Mouse (Mus musculus) forebrain, embryonic 10.5 days (tissue): Measurements from ENCODE around the gene Zbtb16. TPM values are rescaled to one million over a fixed set of nuclear protein-coding genes. Genes with fewer than 3 reads are reported as not detected.

Experiments used
- DNase-seq: peaks from one replicate; pipeline ENCODE4 v3.0.0-alpha.2; 2017; ENCODE audit warnings: low spot score; ENCODE audit errors: extremely low spot score
- H3K27ac ChIP-seq: fragments of 300-500 bp; sonication (generic); 2 replicates; pipeline ENCODE4 v1.5.1; 2016; ENCODE audit warnings: mild to moderate bottlenecking
- H3K27me3 ChIP-seq: fragments of 300-500 bp; sonication (generic); 2 replicates; pipeline ENCODE4 v1.6.1; 2016; ENCODE audit warnings: mild to moderate bottlenecking; ENCODE audit not compliant: poor library complexity, severe bottlenecking
- H3K36me3 ChIP-seq: fragments of 300-500 bp; sonication (generic); replicated peaks from 2 replicates; pipeline ENCODE4 v1.6.1; 2016; ENCODE audit warnings: mild to moderate bottlenecking, moderate library complexity
- H3K4me1 ChIP-seq: fragments of 300-500 bp; sonication (generic); 2 replicates; pipeline ENCODE4 v1.6.1; 2016
- H3K4me3 ChIP-seq: fragments of 300-500 bp; sonication (generic); 2 replicates; pipeline ENCODE4 v1.5.1; 2016; ENCODE audit warnings: mild to moderate bottlenecking, moderate library complexity
- H3K9me3 ChIP-seq: fragments of 300-500 bp; sonication (generic); 2 replicates; pipeline ENCODE4 v1.6.1; 2016; ENCODE audit warnings: mild to moderate bottlenecking, moderate library complexity
- WGBS: fragments of 180-500 bp; shearing (Covaris S2); methylation state at CpG from one replicate; pipeline ENCODE4 v1.1.7; 2016; 5-methylcytosine and 5-hydroxymethylcytosine counted together
- polyA plus RNA-seq: library from polyadenylated mRNA; unstranded; fragments of >200 nt; fragmentation: Nextera tagmentation; extraction: Ambion mirVana; gene quantifications from 2 replicates; pipeline ENCODE4 v1.2.1, GENCODE M21; 2016

Zbtb16 gene
- polyA plus RNA-seq, 1 experiment from 2014 or later: 27.0 TPM

DNA sequence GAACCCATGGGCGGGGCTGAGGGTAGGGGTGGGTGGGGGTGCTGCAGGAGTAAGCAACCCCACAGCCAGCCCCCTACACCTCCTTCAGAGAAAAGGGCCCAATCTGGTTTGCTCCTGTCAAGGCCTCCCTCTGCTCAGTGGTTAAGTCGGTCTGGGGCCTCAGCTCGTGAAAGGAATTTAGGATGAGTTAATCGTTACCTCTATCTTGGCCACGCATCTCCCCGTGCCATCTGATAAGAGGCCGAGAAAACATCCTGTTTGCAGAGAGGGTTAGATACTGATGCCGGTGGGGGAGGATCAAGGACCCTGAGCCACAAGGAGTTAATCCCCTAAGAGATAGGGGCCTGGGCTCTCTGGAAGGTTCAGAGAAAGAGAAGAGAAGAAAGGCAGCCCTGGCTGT, 40.9 kb downstream of the Zbtb16 start:
- 8% methylated on average over 8 of the region's 8 CpGs for WGBS
- DNase-seq: no peak
- no peak overlapping the region for H3K4me3 ChIP-seq

DNA sequence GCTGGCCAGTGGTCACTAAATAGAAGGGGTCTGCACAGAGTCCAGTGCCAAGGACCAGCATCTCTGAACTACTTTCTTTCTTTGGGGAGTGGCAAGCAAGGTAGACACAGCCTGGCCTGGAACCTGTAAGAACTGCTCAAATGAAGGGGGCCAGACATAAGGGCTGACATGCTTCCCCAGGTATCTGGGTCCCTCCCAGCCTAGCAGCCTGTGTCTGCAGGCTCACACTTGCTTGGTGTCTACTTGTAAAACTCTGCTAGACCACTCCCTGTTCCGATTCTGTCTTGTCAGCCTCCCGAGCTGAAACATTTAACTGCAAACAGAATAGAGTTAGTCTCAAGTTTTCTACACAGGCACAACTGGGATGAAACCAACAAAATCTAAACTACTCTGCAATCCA, 41.6 kb downstream of the Zbtb16 start:
- no peaks in the 10 kb centered on the region for H3K36me3 ChIP-seq
- H3K27ac ChIP-seq: no peak overlapping the region
- peaks cover 90% of the 10 kb centered on the region for H3K4me1 ChIP-seq
- WGBS: 66% methylated on average over 2 of the region's 2 CpGs
- no peaks in the 10 kb centered on the region for H3K27me3 ChIP-seq
- DNase-seq: no peak
- no peak overlapping the region for H3K4me3 ChIP-seq
- no peaks in the 10 kb centered on the region for H3K9me3 ChIP-seq

More for the DNA sequence above, 40.9 kb downstream of the Zbtb16 start:
- Histone ChIP-seq H3K9me3 (no peaks in the 10 kb centered on the region), H3K27ac (peak overlapping the region; percentile 76), H3K4me1 (peaks cover 83% of the 10 kb centered on the region), H3K36me3 (no peaks in the 10 kb centered on the region), H3K27me3 (no peaks in the 10 kb centered on the region)

DNA sequence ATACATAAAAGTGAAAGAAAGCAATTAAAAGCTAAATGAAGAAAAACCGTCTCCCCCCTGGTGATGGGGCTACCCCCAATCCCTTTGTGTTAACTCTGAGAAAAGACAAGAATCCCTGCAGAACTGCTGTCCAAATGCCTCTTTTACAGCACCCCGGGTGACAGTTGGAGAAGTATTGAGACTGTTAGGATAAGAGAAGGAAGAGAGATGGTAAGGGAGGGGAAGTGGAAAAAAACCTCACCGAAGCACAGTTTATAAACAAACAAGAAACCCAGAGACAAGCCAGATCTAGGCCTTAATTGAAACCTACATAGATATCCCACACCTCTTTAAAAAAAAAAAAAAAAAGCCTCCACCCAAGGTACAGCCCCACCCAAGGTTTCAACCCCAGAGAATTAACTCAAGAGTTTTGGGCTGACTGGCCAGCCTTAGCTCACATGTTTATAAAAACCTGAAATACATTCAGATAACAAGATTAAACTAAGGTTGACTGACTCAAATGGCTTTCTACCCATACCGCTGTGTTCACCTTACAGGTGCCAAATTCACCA, 42.3 kb downstream of the Zbtb16 start:
- Histone ChIP-seq H3K4me1 (peaks cover 91% of the 10 kb centered on the region), H3K9me3 (no peaks in the 10 kb centered on the region), H3K27me3 (no peaks in the 10 kb centered on the region), H3K36me3 (no peaks in the 10 kb centered on the region), H3K27ac (no peak overlapping the region), H3K4me3 (no peak overlapping the region)
- 51% methylated on average over 4 of the region's 4 CpGs for WGBS
- no peak for DNase-seq

DNA sequence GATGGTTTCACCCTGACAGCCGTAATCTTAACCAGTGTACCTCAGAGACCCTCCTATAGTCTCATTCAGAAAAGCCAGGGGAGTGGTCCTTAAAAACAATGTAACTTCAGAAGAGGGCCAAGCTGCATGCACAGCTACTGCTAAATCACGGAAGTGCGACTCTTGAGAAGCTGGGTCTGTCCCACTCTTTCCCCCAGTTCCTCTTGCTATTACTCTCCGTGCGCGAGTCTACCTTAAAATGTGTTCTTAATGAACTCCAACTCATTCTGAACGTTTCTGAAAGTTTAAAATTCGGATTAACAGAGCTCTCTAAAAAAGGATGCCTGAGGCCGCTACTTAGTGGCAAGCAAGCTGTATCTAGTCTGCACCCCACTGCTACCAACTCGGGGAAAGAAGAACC, 45.4 kb downstream of the Zbtb16 start:
- Histone ChIP-seq H3K36me3 (no peaks in the 10 kb centered on the region), H3K9me3 (no peaks in the 10 kb centered on the region), H3K27ac (no peak overlapping the region), H3K4me1 (peaks cover 91% of the 10 kb centered on the region), H3K27me3 (no peaks in the 10 kb centered on the region), H3K4me3 (no peak overlapping the region)
- WGBS: 78% methylated on average over 10 of the region's 10 CpGs
- no peak for DNase-seq

DNA sequence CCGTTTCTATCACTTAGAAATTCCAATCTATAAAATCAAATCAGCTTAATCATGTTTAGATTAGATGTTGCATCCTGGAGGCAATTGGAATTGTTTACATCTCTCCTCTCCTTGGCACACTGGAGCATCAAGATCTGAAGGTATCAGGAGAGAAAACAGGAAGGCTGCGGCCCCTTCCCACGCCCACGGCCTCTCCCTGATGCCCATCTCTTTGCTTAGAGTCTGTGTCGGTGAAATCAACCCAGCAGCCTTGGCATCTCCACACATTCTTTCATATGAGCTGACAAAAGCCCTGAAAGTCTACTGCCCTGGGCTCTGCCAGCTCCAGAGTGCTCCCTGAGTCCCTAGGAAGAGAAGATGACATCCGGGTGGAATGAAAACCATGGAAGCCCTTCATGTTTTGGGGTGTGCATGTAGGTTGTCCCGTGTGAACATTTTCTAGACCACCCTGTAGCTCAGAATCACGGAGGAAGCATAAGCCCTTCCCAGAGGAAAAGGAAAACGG, 48.1 kb downstream of the Zbtb16 start:
- H3K27ac ChIP-seq: no peak overlapping the region
- WGBS: 83% methylated on average over 9 of the region's 9 CpGs

DNA sequence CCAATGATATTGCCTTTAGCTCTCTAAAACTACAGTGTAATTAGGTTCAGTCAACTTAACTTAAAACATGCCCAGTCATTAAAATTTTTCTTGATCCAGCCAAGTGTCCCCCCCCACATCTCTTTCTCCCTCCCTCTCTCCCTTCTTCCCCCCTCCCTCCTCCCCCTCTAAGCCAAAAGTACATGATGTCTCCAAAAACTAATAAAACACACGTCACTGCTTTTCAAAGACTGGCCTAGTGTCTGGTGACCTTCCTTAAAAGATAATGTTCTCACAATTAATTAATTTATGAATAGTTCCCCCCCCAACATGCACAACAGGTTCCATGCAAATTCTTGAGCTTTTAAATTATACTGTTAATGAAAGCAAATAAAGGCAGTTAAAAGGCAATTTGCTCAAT, 48.7 kb downstream of the Zbtb16 start:
- no peaks in the 10 kb centered on the region for H3K9me3 ChIP-seq
- no peak overlapping the region for H3K4me3 ChIP-seq
- H3K27me3 ChIP-seq: no peaks in the 10 kb centered on the region
- no peak overlapping the region for H3K27ac ChIP-seq
- peaks cover 72% of the 10 kb centered on the region for H3K4me1 ChIP-seq
- no peak for DNase-seq
- 61% methylated on average over 1 of the region's 1 CpGs for WGBS
- no peaks in the 10 kb centered on the region for H3K36me3 ChIP-seq

More for the DNA sequence above, 48.1 kb downstream of the Zbtb16 start:
- Histone ChIP-seq H3K9me3 (no peaks in the 10 kb centered on the region), H3K4me1 (peaks cover 72% of the 10 kb centered on the region), H3K4me3 (no peak overlapping the region), H3K36me3 (no peaks in the 10 kb centered on the region), H3K27me3 (no peaks in the 10 kb centered on the region)
- no peak for DNase-seq

DNA sequence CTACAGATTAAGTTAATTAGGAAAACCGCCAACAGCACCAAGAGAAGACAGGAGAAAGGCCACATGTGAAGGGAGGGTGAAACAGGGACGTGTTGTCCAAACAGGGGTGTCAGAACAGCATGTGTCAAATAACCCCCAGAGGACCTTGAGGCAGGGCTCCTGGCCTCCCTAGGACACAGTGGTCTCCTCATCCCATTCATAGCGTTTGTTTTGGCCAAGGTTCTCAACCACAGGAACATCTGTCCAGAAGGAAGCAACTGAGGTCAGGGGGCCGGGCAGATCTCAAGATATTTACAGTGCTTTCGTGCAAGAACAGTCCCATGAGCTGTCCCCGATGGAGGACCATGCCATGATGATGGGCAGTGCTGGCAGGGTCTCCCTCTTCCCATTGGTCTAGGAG, 49.2 kb downstream of the Zbtb16 start:
- DNase-seq: no peak
- Histone ChIP-seq H3K4me1 (peaks cover 71% of the 10 kb centered on the region), H3K27ac (no peak overlapping the region), H3K36me3 (no peaks in the 10 kb centered on the region), H3K4me3 (no peak overlapping the region), H3K9me3 (no peaks in the 10 kb centered on the region), H3K27me3 (no peaks in the 10 kb centered on the region)
- 67% methylated on average over 6 of the region's 6 CpGs for WGBS

DNA sequence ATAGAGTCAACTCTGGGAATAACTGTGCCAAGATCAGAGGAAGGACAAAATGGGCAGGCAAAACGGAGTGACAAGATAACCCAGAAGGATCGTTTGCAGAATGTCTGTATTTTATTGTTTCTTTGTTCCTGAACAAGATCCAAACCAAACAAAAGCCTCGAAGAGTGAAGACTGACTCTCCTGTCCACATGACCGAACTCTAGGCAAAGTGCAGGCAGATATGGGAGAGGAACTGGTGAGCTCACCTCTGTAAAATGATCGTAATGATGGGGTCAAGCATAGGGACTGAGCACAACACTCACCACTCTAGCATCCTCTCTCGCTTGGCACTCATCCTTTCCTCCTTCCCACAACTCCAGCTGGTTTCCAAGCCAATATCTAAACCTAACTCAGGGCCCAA, 51.1 kb downstream of the Zbtb16 start:
- no peaks in the 10 kb centered on the region for H3K9me3 ChIP-seq
- H3K27ac ChIP-seq: 0 out of 2 replicates have a peak overlapping the region, but pooled peaks have one; percentile 4
- no peaks in the 10 kb centered on the region for H3K36me3 ChIP-seq
- peaks cover 62% of the 10 kb centered on the region for H3K4me1 ChIP-seq
- no peaks in the 10 kb centered on the region for H3K27me3 ChIP-seq
- WGBS: 90% methylated on average over 6 of the region's 6 CpGs
- no peak overlapping the region for H3K4me3 ChIP-seq
- DNase-seq: no peak

DNA sequence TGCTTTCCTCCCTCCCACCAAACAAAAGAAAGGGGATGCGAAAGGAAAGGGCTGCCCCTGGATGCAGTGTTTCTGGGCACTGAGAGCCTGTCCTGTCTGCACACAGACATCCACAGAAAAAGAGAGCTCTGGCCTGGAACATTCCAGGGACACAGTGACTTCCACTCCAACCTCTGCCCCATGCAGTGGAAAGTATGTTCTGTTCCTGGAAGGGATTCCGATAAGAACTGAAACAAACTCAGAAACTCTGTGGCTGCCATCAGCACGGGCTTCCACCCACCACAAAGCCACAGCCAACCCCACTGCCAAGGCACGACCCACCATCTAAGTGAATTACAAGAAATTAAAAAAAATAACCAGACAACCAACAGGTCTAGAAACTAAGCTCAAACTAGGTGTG, 52.7 kb downstream of the Zbtb16 start:
- Histone ChIP-seq H3K36me3 (0 out of 2 replicates have a peak, but pooled peaks cover 2% of the 10 kb centered on the region), H3K27ac (peak overlapping the region; percentile 62; the same call in 1 of the 2 replicates), H3K9me3 (no peaks in the 10 kb centered on the region), H3K27me3 (no peaks in the 10 kb centered on the region), H3K4me3 (no peak overlapping the region), H3K4me1 (peaks cover 56% of the 10 kb centered on the region)
- DNase-seq: no peak
- 53% methylated on average over 4 of the region's 4 CpGs for WGBS

DNA sequence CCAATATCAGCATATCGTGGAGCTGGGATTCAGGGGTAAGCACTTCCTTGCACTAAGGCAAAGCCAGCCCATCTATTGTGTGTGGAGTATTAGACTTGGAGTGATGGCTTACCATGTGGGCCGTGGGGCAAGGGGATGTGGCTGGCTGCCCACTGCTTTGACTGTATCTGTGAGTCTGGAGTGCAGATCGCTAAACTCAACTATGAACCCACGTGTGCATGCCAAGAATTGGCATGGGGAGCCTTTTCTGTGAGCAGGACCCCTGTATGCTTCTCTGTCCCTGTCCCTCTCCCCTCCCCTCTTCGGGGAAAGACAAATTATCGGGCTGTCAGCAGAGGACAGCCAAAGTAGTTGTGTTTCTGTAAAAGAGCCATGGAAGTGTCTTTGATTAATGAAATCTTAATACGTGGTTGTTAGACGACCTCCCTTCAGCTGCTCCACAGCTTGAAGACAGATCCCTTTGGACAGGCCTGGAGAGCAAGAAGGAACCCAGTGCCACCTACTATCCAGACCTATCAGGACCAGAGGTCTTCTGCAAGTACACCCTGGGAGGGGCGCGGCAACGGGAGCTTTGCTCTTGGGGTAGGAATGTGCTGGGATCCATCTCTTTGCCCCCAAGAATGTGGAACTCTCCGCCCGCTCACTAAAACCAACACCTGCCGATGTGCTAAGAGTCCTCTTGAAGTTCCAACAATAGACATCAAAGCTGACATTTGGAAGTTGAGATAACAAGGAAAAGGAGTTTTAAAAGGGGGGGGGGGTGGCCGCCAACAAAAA, 53.5 kb downstream of the Zbtb16 start:
- Histone ChIP-seq H3K36me3 (0 out of 2 replicates have a peak, but pooled peaks cover 3% of the 10 kb centered on the region), H3K4me3 (no peak overlapping the region), H3K27me3 (no peaks in the 10 kb centered on the region), H3K27ac (0 out of 2 replicates have a peak overlapping the region, but pooled peaks have one; percentile 20), H3K9me3 (no peaks in the 10 kb centered on the region), H3K4me1 (peaks cover 48% of the 10 kb centered on the region)
- WGBS: 63% methylated on average over 15 of the region's 15 CpGs
- no peak for DNase-seq

DNA sequence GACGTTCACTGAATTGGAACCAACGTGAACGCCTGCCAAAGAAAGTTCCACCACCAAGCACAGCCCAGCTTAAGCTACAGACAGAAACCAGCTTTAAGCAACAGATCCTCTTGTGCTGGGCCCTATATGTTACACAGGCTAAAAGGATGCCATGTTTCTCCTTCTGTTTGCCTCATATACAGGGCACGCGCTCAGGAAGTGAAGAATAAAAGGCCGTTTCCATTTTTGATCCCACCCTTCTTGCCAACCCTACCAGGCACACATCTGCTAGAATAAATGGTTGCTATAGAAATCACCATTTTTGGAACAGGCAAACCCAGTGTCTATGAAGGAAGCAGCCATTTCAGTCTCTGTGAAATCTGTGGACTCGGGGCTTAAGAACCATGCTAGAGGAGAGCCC, 59.8 kb downstream of the Zbtb16 start:
- Histone ChIP-seq H3K27me3 (no peaks in the 10 kb centered on the region), H3K36me3 (peaks cover 26% of the 10 kb centered on the region), H3K9me3 (no peaks in the 10 kb centered on the region), H3K4me3 (no peak overlapping the region), H3K4me1 (peaks cover 20% of the 10 kb centered on the region), H3K27ac (no peak overlapping the region)
- 93% methylated on average over 7 of the region's 7 CpGs for WGBS
- DNase-seq: no peak

DNA sequence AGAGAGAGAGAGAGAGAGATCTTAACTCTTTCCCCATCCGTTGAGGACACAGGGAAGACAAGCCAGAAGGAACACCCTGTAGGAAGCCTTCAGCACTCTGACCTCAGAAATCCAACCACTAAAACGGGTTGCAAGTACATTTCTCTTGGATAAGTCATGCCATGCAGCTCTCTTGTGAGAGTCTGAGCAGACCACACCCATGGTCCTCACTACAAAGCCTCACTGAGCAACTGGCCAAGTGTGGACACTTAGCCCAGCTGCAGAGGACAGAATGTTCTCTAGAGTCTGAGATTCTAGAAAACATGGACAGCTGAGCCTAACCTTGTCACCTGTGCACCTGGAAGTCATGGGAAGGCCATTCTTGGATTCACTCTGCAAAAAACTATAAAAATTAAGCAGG, 60.5 kb downstream of the Zbtb16 start:
- no peak overlapping the region for H3K4me3 ChIP-seq
- peaks cover 20% of the 10 kb centered on the region for H3K4me1 ChIP-seq
- H3K27me3 ChIP-seq: no peaks in the 10 kb centered on the region
- no peak for DNase-seq
- no peaks in the 10 kb centered on the region for H3K9me3 ChIP-seq
- H3K27ac ChIP-seq: no peak overlapping the region
- 76% methylated on average over 2 of the region's 2 CpGs for WGBS
- H3K36me3 ChIP-seq: peaks cover 26% of the 10 kb centered on the region

DNA sequence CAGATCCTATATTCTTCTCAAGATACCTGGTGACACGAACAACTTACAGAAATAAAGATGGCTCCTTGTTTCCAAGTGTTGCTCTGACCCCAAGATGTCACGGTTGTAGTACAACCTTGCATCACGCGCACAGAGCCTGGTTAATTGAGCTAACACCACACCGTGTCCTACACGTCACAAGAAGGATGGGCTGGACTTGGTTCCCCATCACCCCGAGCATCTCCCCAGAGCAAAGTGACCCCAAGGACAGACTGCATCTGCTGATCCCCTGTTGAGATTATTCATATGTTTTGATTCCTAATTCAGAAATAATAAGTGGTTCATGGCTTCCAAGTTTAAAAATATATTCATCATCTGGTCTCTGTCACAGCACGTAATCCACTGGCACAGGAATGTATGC, 62.3 kb downstream of the Zbtb16 start:
- Histone ChIP-seq H3K27ac (no peak overlapping the region), H3K4me1 (peaks cover 19% of the 10 kb centered on the region), H3K9me3 (no peaks in the 10 kb centered on the region), H3K27me3 (no peaks in the 10 kb centered on the region), H3K4me3 (no peak overlapping the region), H3K36me3 (peaks cover 26% of the 10 kb centered on the region)
- 94% methylated on average over 8 of the region's 8 CpGs for WGBS
- no peak for DNase-seq
